Mouse (Mus musculus) ES-E14 (cell line): ENCODE measurements around the gene Ube4a. TPM values are rescaled to one million over a fixed set of nuclear protein-coding genes. Genes with fewer than 3 reads are reported as not detected.
"Not testable (repeated sequence)": the region's sequence is repeated elsewhere in the genome, so short reads cannot be mapped to it uniquely, and the experiment has no call there.

Source experiments
- DNase-seq: peaks from one replicate; pipeline ENCODE4 v3.0.0-alpha.2; 2013; ENCODE audit warnings: low read depth, low spot score
- H3K27ac ChIP-seq: 2 replicates; pipeline ENCODE4 v1.5.1; 2012; ENCODE audit warnings: low read depth, mild to moderate bottlenecking, low read length, moderate library complexity, mixed read lengths; ENCODE audit not compliant: poor library complexity, insufficient read depth, severe bottlenecking
- H3K36me3 ChIP-seq: 2 replicates; pipeline ENCODE4 v1.6.1; 2012; ENCODE audit warnings: mild to moderate bottlenecking, low read length, moderate library complexity, mixed read lengths; ENCODE audit not compliant: control insufficient read depth, poor library complexity, insufficient read depth, severe bottlenecking
- H3K4me1 ChIP-seq, 2 experiments: fragments of 150-350 bp in 1 of 2; sonication (generic) in 1 of 2; 2 replicates each; pipeline ENCODE4 v1.6.1; 2012; ENCODE audit warnings: low read length in 2 of 2, mild to moderate bottlenecking in 1 of 2, mixed read lengths in 1 of 2; ENCODE audit not compliant: control insufficient read depth in 2 of 2, insufficient read depth in 2 of 2, poor library complexity in 1 of 2
- H3K4me3 ChIP-seq, 2 experiments: fragments of 150-350 bp in 1 of 2; sonication (generic) in 1 of 2; 2 replicates each; pipeline ENCODE4 v1.5.1; 2012; ENCODE audit warnings: low read length in 2 of 2, low read depth in 1 of 2, mild to moderate bottlenecking in 1 of 2, mixed read lengths in 1 of 2; ENCODE audit not compliant: insufficient read depth in 1 of 2, poor library complexity in 1 of 2, severe bottlenecking in 1 of 2
- H3K9ac ChIP-seq: 2 replicates; pipeline ENCODE4 v1.6.1; 2012; ENCODE audit warnings: low read depth, mild to moderate bottlenecking, low read length, mixed read lengths; ENCODE audit not compliant: poor library complexity, insufficient read depth, severe bottlenecking
- H3K9me3 ChIP-seq: fragments of 150-350 bp; sonication (generic); 2 replicates; pipeline ENCODE4 v1.6.1; 2012; ENCODE audit warnings: low read depth, mild to moderate bottlenecking, low read length; ENCODE audit not compliant: control insufficient read depth, insufficient read depth
- CHD2 ChIP-seq: IDR thresholded peaks from 2 replicates; pipeline ENCODE4 v1.6.1; 2014; ENCODE audit warnings: mild to moderate bottlenecking, low read depth, low read length, inconsistent platforms
- HCFC1 ChIP-seq: IDR thresholded peaks from 2 replicates; pipeline ENCODE4 v1.6.1; 2012; ENCODE audit warnings: low read length, inconsistent platforms, borderline replicate concordance; ENCODE audit not compliant: insufficient read depth
- MAFK ChIP-seq: IDR thresholded peaks from 2 replicates; pipeline ENCODE4 v1.6.1; 2014; ENCODE audit warnings: mild to moderate bottlenecking, low read depth, low read length, inconsistent platforms; ENCODE audit not compliant: insufficient read depth
- ZC3H11A ChIP-seq: IDR thresholded peaks from 2 replicates; pipeline ENCODE4 v1.6.1; 2012; ENCODE audit warnings: low read depth, mild to moderate bottlenecking, inconsistent platforms, low read length, borderline replicate concordance
- ZNF384 ChIP-seq: IDR thresholded peaks from 2 replicates; pipeline ENCODE4 v1.6.1; 2012; ENCODE audit warnings: low read depth, low read length, inconsistent platforms
- in situ Hi-C, 2 experiments: fragments of 600-800 bp; cut with MboI; formaldehyde crosslinking; loops; one replicate each; pipeline ENCODE4 v1.15.1; 2025; ENCODE audit warnings: low sequenced_read_pairs in 2 of 2, inconsistent platforms in 1 of 2; ENCODE audit not compliant: unreplicated experiment in 2 of 2
- total RNA-seq: library from RNA; depleted of rRNA; stranded (reverse); fragments of 300-350 nt; gene quantifications from 2 replicates; pipeline ENCODE4 v1.2.3, GENCODE M21; 2012

Ube4a gene
- total RNA-seq, 1 experiment = 46.5 TPM

DNA sequence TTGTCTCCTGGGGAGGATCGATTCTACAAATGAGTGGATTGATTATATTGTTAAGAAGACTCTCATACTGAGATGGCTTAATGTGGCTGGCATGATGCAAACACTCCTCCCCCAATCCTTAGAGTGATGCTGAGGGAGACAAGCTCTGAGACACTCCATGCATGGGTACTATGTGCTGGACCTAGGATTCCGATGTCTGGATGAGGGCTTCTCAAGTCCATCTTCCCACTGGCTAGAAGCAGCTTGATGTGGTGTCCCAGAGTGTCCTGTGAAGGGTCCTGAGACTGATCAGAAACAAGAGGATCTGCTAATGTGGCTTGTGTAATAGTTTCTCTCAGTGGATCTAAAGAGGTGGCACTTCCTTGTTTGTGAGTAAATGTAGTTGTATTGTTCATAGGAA lies 15.7 kb upstream of the Ube4a start:
- no peak overlapping the region for H3K4me3 ChIP-seq
- DNase-seq = no peak
- no peaks in the 10 kb centered on the region for H3K36me3 ChIP-seq
- in situ Hi-C loops = no loop called here
- TF ChIP-seq ZNF384 = no peak
- no peak for TF ChIP-seq HCFC1
- no peak for TF ChIP-seq MAFK
- no peak overlapping the region for H3K9ac ChIP-seq
- no peaks in the 10 kb centered on the region for H3K4me1 ChIP-seq
- no peak overlapping the region for H3K27ac ChIP-seq
- no peaks in the 10 kb centered on the region for H3K9me3 ChIP-seq

DNA sequence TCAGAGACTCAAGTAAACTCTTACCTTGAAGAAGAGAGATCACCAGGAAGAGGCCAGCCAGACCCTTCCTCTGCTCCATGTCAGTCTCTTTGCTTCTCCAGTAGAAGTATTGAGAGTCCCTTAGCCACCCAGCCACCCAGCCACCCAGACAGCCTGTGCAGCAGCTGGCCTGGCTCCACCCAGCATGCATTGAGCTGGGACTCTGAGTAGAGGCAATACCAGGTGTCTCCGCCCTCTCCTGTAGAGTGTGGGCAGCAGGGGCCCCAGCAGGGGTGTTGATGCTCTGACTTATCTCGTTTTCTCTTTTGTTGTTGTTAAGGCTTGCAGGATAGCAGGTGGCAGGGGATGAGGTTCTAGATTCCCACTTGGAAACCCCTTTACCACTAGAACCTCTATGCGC lies 14.8 kb upstream of the Ube4a start, which contains the start of gene Cd3g:
Gene Cd3g, minus strand, starts transcription at position 190 of the 400 bp plus-strand sequence.
- in situ Hi-C loops = no loop called here
- DNase-seq = no peak
- Histone ChIP-seq H3K9me3 (no peaks in the 10 kb centered on the region), H3K27ac (no peak within 1 kb of the TSS), H3K9ac (no peak within 1 kb of the TSS), H3K36me3 (no peaks in the 10 kb centered on the region), H3K4me3 (no peak within 1 kb of the TSS), H3K4me1 (no peaks in the 10 kb centered on the region)
- TF ChIP-seq HCFC1 = no peak
- no peak for TF ChIP-seq MAFK
- TF ChIP-seq ZC3H11A = no peak
- TF ChIP-seq CHD2 = no peak
- TF ChIP-seq ZNF384 = no peak

DNA sequence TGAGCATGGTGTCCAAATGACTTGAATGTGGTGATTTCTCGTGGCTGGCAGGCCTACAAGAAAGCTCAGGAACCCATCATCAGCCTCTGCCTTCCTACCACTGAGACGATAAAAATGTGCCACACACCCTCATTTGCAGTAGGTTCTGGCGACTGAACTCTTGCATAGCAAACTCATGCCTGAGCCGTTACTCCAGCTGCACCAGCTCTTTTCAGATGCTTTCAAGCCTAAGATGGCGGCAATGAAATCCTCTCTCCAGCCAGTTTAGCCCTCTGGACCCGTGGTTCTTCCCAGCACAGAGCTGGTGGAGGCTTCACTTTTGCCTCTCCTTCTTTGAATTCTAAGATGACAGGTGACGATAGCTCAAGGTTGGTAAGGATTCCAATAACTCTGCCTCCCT lies 14.4 kb upstream of the Ube4a start:
- in situ Hi-C loops = no loop called here
- Histone ChIP-seq H3K4me1 (no peaks in the 10 kb centered on the region), H3K9ac (no peak overlapping the region), H3K36me3 (no peaks in the 10 kb centered on the region), H3K4me3 (no peak overlapping the region), H3K27ac (no peak overlapping the region), H3K9me3 (no peaks in the 10 kb centered on the region)
- no peak for DNase-seq
- TF ChIP-seq CHD2 = no peak
- no peak for TF ChIP-seq ZNF384
- TF ChIP-seq HCFC1 = no peak
- no peak for TF ChIP-seq MAFK
- TF ChIP-seq ZC3H11A = no peak

DNA sequence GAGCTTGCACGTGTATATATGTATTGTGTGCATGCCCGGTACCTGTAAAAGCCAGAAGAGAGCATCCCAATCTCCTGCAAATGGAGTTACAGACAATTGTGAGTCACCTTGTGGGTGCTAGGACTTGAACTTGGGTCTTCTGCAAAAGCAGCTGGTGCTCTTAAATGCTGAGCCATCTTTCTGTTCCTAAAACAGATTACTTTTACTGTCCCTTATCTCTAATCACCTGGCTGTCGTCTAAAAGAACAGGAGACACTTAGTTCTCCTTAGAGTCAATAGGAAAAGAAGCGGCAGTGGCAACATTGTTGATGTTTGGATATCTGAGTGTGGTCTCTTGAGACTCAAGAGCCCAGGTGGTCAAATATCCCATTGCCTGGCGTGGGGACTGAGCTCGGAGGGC lies 12.4 kb upstream of the Ube4a start:
- no peak for DNase-seq
- no peaks in the 10 kb centered on the region for H3K36me3 ChIP-seq
- no peak overlapping the region for H3K9ac ChIP-seq
- no peak overlapping the region for H3K27ac ChIP-seq
- H3K4me1 ChIP-seq = no peaks in the 10 kb centered on the region
- in situ Hi-C loops = no loop called here
- no peaks in the 10 kb centered on the region for H3K9me3 ChIP-seq
- no peak overlapping the region for H3K4me3 ChIP-seq
- TF ChIP-seq ZNF384 (no peak), HCFC1 (no peak), CHD2 (no peak), ZC3H11A (no peak), MAFK (no peak)

DNA sequence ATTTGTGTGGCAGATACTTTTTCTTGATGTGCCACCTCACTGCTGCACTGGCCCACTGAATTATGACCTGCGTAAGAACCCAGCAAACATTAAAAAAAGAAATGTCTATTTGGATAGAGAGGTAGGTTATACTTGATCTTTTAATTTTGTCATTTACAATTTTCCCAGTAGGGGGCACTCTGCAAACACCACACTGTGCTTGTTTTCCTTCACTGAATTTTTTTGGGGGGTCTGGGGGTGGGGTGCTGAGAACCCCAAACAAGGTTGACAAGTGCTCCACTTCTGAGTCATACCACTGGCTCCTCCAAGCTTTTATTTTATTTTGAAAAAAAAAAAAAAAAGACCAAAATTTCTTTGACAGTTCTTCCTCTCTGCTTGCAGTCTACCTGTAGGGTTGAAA lies 4.0 kb upstream of the Ube4a start:
- Histone ChIP-seq H3K9ac (no peak overlapping the region), H3K4me3 (no peak overlapping the region), H3K27ac (no peak overlapping the region), H3K4me1 (peaks cover 0 to 4% of the 10 kb centered on the region in 2 experiments; a peak in 2 of 4 replicates), H3K36me3 (no peaks in the 10 kb centered on the region), H3K9me3 (no peaks in the 10 kb centered on the region)
- in situ Hi-C loops = no loop called here
- no peak for TF ChIP-seq CHD2
- no peak for TF ChIP-seq MAFK
- no peak for TF ChIP-seq ZNF384
- no peak for TF ChIP-seq ZC3H11A
- TF ChIP-seq HCFC1 = no peak
- no peak for DNase-seq

DNA sequence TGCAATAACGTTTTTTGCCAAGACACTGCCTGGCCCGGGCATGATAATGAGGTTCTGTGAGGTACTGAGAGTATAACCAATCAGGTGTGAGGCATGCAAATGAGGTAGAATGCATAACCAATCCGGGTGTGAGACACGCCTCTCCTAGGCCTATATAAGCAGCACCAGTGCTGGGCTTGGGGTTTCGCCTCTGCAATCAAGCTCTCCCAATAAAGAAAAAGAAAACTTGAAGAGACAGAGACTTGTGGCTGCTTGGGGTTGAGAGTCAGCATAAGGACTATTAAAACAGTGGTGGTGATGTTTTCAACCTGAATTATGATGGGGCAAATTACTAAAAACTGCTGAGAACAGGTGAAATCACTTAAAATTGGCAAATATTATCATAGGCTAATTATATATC lies 2.4 kb upstream of the Ube4a start:
- in situ Hi-C loops, H3K36me3 ChIP-seq, H3K9me3 ChIP-seq, H3K27ac ChIP-seq, H3K9ac ChIP-seq, DNase-seq, H3K4me1 ChIP-seq, H3K4me3 ChIP-seq: not testable (repeated sequence)
